Mouse (Mus musculus) MEL (cell line): ENCODE results near the gene Kctd11. TPM values are rescaled to one million over a fixed set of nuclear protein-coding genes. Genes with fewer than 3 reads are reported as not detected.

Source experiments
- DNase-seq: peaks from one replicate; pipeline ENCODE4 v3.0.0; 2011; ENCODE audit warnings: low read depth, low spot score
- H3K27ac ChIP-seq: 2 replicates; pipeline ENCODE4 v1.5.1; 2012; ENCODE audit warnings: low read depth, mild to moderate bottlenecking, control low read depth, low read length, moderate library complexity; ENCODE audit not compliant: control insufficient read depth
- H3K27me3 ChIP-seq, 2 experiments: fragments of 150-350 bp in 1 of 2; sonication (generic) in 1 of 2; 2 replicates each; pipeline ENCODE4 v1.6.1; 2012; ENCODE audit warnings: low read length in 2 of 2, mild to moderate bottlenecking in 2 of 2, improper control_type of control experiment in 1 of 2, moderate library complexity in 1 of 2; ENCODE audit not compliant: insufficient read depth in 2 of 2, control insufficient read depth in 1 of 2
- H3K36me3 ChIP-seq, 2 experiments: 2 replicates each; pipeline ENCODE4 v1.6.1; 2012 to 2014; ENCODE audit warnings: low read length in 2 of 2, improper control_type of control experiment in 1 of 2, inconsistent platforms in 1 of 2, mild to moderate bottlenecking in 1 of 2; ENCODE audit not compliant: insufficient read depth in 2 of 2, control insufficient read depth in 1 of 2
- H3K4me1 ChIP-seq, 2 experiments: fragments of 150-350 bp in 1 of 2; sonication (generic) in 1 of 2; 2 replicates each; pipeline ENCODE4 v1.6.1; 2012; ENCODE audit warnings: low read length in 2 of 2, improper control_type of control experiment in 1 of 2, mild to moderate bottlenecking in 1 of 2; ENCODE audit not compliant: insufficient read depth in 2 of 2, control insufficient read depth in 1 of 2
- H3K4me3 ChIP-seq, 2 experiments: fragments of 150-350 bp in 1 of 2; sonication (generic) in 1 of 2; 2 replicates each; pipeline ENCODE4 v1.5.1; 2012; ENCODE audit warnings: low read depth in 2 of 2, low read length in 2 of 2, mild to moderate bottlenecking in 2 of 2, moderate library complexity in 2 of 2, control low read depth in 1 of 2, improper control_type of control experiment in 1 of 2; ENCODE audit not compliant: control insufficient read depth in 1 of 2, insufficient read depth in 1 of 2
- H3K79me2 ChIP-seq: 2 replicates; pipeline ENCODE4 v1.6.1; 2012; ENCODE audit warnings: mild to moderate bottlenecking, low read length, moderate library complexity; ENCODE audit not compliant: control insufficient read depth, poor library complexity, insufficient read depth
- H3K9ac ChIP-seq: 2 replicates; pipeline ENCODE4 v1.6.1; 2012; ENCODE audit warnings: low read depth, mild to moderate bottlenecking, control low read depth, low read length, moderate library complexity; ENCODE audit not compliant: control insufficient read depth, poor library complexity, severe bottlenecking
- H3K9me3 ChIP-seq: fragments of 150-350 bp; sonication (generic); replicated peaks from 2 replicates; pipeline ENCODE4 v1.6.1; 2012; ENCODE audit warnings: mild to moderate bottlenecking, low read length, improper control_type of control experiment, moderate library complexity; ENCODE audit not compliant: insufficient read depth
- BHLHE40 ChIP-seq: IDR thresholded peaks from 2 replicates; pipeline ENCODE4 v1.6.1; 2012; ENCODE audit warnings: low read depth, mild to moderate bottlenecking, inconsistent platforms, low read length, improper control_type of control experiment, borderline replicate concordance
- CHD2 ChIP-seq: IDR thresholded peaks from 2 replicates; pipeline ENCODE4 v1.6.1; 2011; ENCODE audit warnings: low read length, improper control_type of control experiment
- CTCF ChIP-seq, 3 experiments: IDR thresholded peaks in 2 of 3; conservative IDR thresholded peaks in 1 of 3; 2 replicates each; pipeline ENCODE4 v1.5.1; 2011 to 2012; ENCODE audit warnings: low read length in 3 of 3, low read depth in 2 of 3, mild to moderate bottlenecking in 2 of 3, improper control_type of control experiment in 1 of 3, inconsistent platforms in 1 of 3, mixed read lengths in 1 of 3, moderate library complexity in 1 of 3; ENCODE audit not compliant: control insufficient read depth in 1 of 3, insufficient read depth in 1 of 3, poor library complexity in 1 of 3, severe bottlenecking in 1 of 3
- E2F4 ChIP-seq: IDR thresholded peaks from 2 replicates; pipeline ENCODE4 v1.6.1; 2011; ENCODE audit warnings: low read depth, low read length, improper control_type of control experiment, borderline replicate concordance
- ELF1 ChIP-seq: IDR thresholded peaks from 2 replicates; pipeline ENCODE4 v1.6.1; 2014; ENCODE audit warnings: low read depth, mild to moderate bottlenecking, inconsistent platforms, low read length, improper control_type of control experiment, moderate library complexity
- EP300 ChIP-seq, 2 experiments: IDR thresholded peaks; 2 replicates each; pipeline ENCODE4 v1.6.1; 2011; ENCODE audit warnings: improper control_type of control experiment in 2 of 2, low read length in 2 of 2, low read depth in 1 of 2, mild to moderate bottlenecking in 1 of 2
- GABPA ChIP-seq: IDR thresholded peaks from 2 replicates; pipeline ENCODE4 v1.6.1; 2012; ENCODE audit warnings: low read depth, mild to moderate bottlenecking, inconsistent platforms, low read length, improper control_type of control experiment, moderate library complexity
- GATA1 ChIP-seq: IDR thresholded peaks from 2 replicates; pipeline ENCODE4 v1.6.1; 2011; ENCODE audit warnings: low read depth, low read length, improper control_type of control experiment
- KAT2A ChIP-seq: conservative IDR thresholded peaks from 2 replicates; pipeline ENCODE4 v1.6.1; 2012; ENCODE audit warnings: low read depth, low read length, improper control_type of control experiment, inconsistent platforms
- MXI1 ChIP-seq: IDR thresholded peaks from 2 replicates; pipeline ENCODE4 v1.6.1; 2011; ENCODE audit warnings: mild to moderate bottlenecking, low read depth, low read length, improper control_type of control experiment
- MYB ChIP-seq: IDR thresholded peaks from 2 replicates; pipeline ENCODE4 v1.6.1; 2011; ENCODE audit warnings: mild to moderate bottlenecking, low read depth, low read length, improper control_type of control experiment
- MYC ChIP-seq: IDR thresholded peaks from 2 replicates; pipeline ENCODE4 v1.6.1; 2011; ENCODE audit warnings: low read depth, mild to moderate bottlenecking, low read length, improper control_type of control experiment, moderate library complexity
- POLR2A ChIP-seq, 2 experiments: IDR thresholded peaks; 2 replicates each; pipeline ENCODE4 v1.6.1; 2011 to 2012; ENCODE audit warnings: low read length in 2 of 2, mild to moderate bottlenecking in 2 of 2, control low read depth in 1 of 2, improper control_type of control experiment in 1 of 2, low read depth in 1 of 2, moderate library complexity in 1 of 2; ENCODE audit not compliant: control insufficient read depth in 1 of 2, insufficient read depth in 1 of 2, poor library complexity in 1 of 2
- POLR2AphosphoS2 ChIP-seq: IDR thresholded peaks from 2 replicates; pipeline ENCODE4 v1.6.1; 2011; ENCODE audit warnings: low read length, improper control_type of control experiment
- POLR2AphosphoS5 ChIP-seq: IDR thresholded peaks from 2 replicates; pipeline ENCODE4 v1.6.1; 2012; ENCODE audit warnings: low read depth, borderline replicate concordance, mild to moderate bottlenecking, inconsistent platforms, low read length, moderate library complexity, mixed read lengths
- RCOR1 ChIP-seq: IDR thresholded peaks from 2 replicates; pipeline ENCODE4 v1.6.1; 2012; ENCODE audit warnings: low read depth, mild to moderate bottlenecking, inconsistent platforms, low read length, improper control_type of control experiment
- SIN3A ChIP-seq: IDR thresholded peaks from 2 replicates; pipeline ENCODE4 v1.6.1; 2012; ENCODE audit warnings: low read length, improper control_type of control experiment, inconsistent platforms
- SMC3 ChIP-seq: IDR thresholded peaks from 2 replicates; pipeline ENCODE4 v1.6.1; 2011; ENCODE audit warnings: low read depth, low read length, improper control_type of control experiment
- TAL1 ChIP-seq: IDR thresholded peaks from 2 replicates; pipeline ENCODE4 v1.6.1; 2012; ENCODE audit warnings: mild to moderate bottlenecking, inconsistent platforms, low read length, moderate library complexity, mixed read lengths
- TCF12 ChIP-seq: IDR thresholded peaks from 2 replicates; pipeline ENCODE4 v1.6.1; 2014; ENCODE audit warnings: low read depth, mild to moderate bottlenecking, inconsistent platforms, low read length, improper control_type of control experiment, moderate library complexity
- USF2 ChIP-seq, 2 experiments: IDR thresholded peaks; 2 replicates each; pipeline ENCODE4 v1.6.1; 2011 to 2012; ENCODE audit warnings: improper control_type of control experiment in 2 of 2, low read length in 2 of 2, borderline replicate concordance in 1 of 2, inconsistent platforms in 1 of 2, low read depth in 1 of 2, mild to moderate bottlenecking in 1 of 2; ENCODE audit not compliant: insufficient read depth in 1 of 2
- ZC3H11A ChIP-seq: IDR thresholded peaks from 2 replicates; pipeline ENCODE4 v1.6.1; 2012; ENCODE audit warnings: low read depth, mild to moderate bottlenecking, inconsistent platforms, low read length, improper control_type of control experiment
- ZMIZ1 ChIP-seq: IDR thresholded peaks from 2 replicates; pipeline ENCODE4 v1.6.1; 2012; ENCODE audit warnings: low read depth, mild to moderate bottlenecking, inconsistent platforms, low read length, improper control_type of control experiment, moderate library complexity
- ZNF384 ChIP-seq: IDR thresholded peaks from 2 replicates; pipeline ENCODE4 v1.6.1; 2012; ENCODE audit warnings: low read depth, mild to moderate bottlenecking, inconsistent platforms, low read length, improper control_type of control experiment
- polyA plus RNA-seq, 2 experiments: library from polyadenylated mRNA; stranded (reverse) in 1 of 2; unstranded in 1 of 2; fragments of >175 nt in 1 of 2; fragments of >200 nt in 1 of 2; gene quantifications; 2 replicates each; pipeline versions ENCODE4 v1.2.1 to v1.2.4; 2012; ENCODE audit warnings: low replicate concordance in 2 of 2, low read depth in 1 of 2; ENCODE audit not compliant: insufficient read length in 2 of 2, insufficient read depth in 1 of 2, missing spikeins in 1 of 2
- total RNA-seq: library from RNA; depleted of rRNA; stranded (reverse); fragments of 300-350 nt; gene quantifications from 2 replicates; pipeline ENCODE4 v1.2.3, GENCODE M21; 2012

The Kctd11 gene
- total and polyA plus RNA-seq, 3 experiments: 0.19 to 0.49 TPM; not detected in 1

GRCm38 (mm10) chr11:69870289-69871069 lies 10.7 kb downstream of the Kctd11 start:
- no peaks in the 10 kb centered on the region for H3K9me3 ChIP-seq
- no peak overlapping the region for H3K27ac ChIP-seq
- H3K4me3 ChIP-seq: no peak overlapping the region
- H3K4me1 ChIP-seq: peaks cover 2 to 10% of the 10 kb centered on the region in 2 experiments; a peak in 3 of 4 replicates
- H3K79me2 ChIP-seq: no peaks in the 10 kb centered on the region
- no peaks in the 10 kb centered on the region; a peak in 1 of 4 replicates for H3K27me3 ChIP-seq
- DNase-seq: no peak
- H3K9ac ChIP-seq: no peak overlapping the region
- H3K36me3 ChIP-seq: peaks cover 0 to 4% of the 10 kb centered on the region in 2 experiments; a peak in 1 of 4 replicates
- TF ChIP-seq CHD2 (no peak), SIN3A (no peak), TAL1 (no peak), USF2 (IDR thresholded peaks at IDR 0.05; ENCODE audit: borderline replicate concordance in 1 of 2, insufficient read depth in 1 of 2, low read depth in 1 of 2, low read length in 2 of 2) (no peak), MYB (no peak), SMC3 (no peak), GABPA (no peak), TCF12 (no peak), MYC (no peak), MXI1 (no peak), GATA1 (no peak)

- Histone ChIP-seq H3K4me3 (no peak overlapping the region), H3K9me3 (no peaks in the 10 kb centered on the region), H3K9ac (no peak overlapping the region), H3K4me1 (peaks cover 2 to 17% of the 10 kb centered on the region in 2 experiments), H3K36me3 (peaks cover 0 to 4% of the 10 kb centered on the region in 2 experiments; a peak in 1 of 4 replicates), H3K79me2 (no peaks in the 10 kb centered on the region), H3K27me3 (no peaks in the 10 kb centered on the region; a peak in 1 of 4 replicates), H3K27ac (no peak overlapping the region)
- TF ChIP-seq BHLHE40: no peak
- TF ChIP-seq POLR2A (IDR thresholded peaks at IDR 0.05; ENCODE audit: control insufficient read depth in 1 of 2, insufficient read depth in 1 of 2, low read depth in 1 of 2, low read length in 2 of 2, poor library complexity in 1 of 2): no peak
- no peak for TF ChIP-seq POLR2AphosphoS5
- no peak for TF ChIP-seq CTCF (IDR thresholded peaks at IDR 0.05 in 2 of 3, conservative IDR thresholded peaks at IDR 0.05 in 1 of 3; ENCODE audit: control insufficient read depth in 1 of 3, insufficient read depth in 1 of 3, low read depth in 2 of 3, low read length in 3 of 3, poor library complexity in 1 of 3, severe bottlenecking in 1 of 3)
- TF ChIP-seq USF2 (IDR thresholded peaks at IDR 0.05; ENCODE audit: borderline replicate concordance in 1 of 2, insufficient read depth in 1 of 2, low read depth in 1 of 2, low read length in 2 of 2): no peak
- TF ChIP-seq E2F4: no peak
- TF ChIP-seq EP300 (IDR thresholded peaks at IDR 0.05; ENCODE audit: low read depth in 1 of 2, low read length in 2 of 2): peak; percentile 59 to 63; a peak in 3 of 4 replicates
- TF ChIP-seq ELF1: no peak
- TF ChIP-seq ZC3H11A: no peak
- TF ChIP-seq ZMIZ1: no peak
- TF ChIP-seq KAT2A: no peak
- no peak for TF ChIP-seq POLR2AphosphoS2
- TF ChIP-seq MYB: no peak
- TF ChIP-seq RCOR1: peak; percentile 64; the same call in 1 of the 2 replicates
- no peak for TF ChIP-seq TAL1
- TF ChIP-seq SIN3A: no peak
- TF ChIP-seq MXI1: no peak
- no peak for TF ChIP-seq CHD2
- TF ChIP-seq SMC3: no peak
- peak; percentile 74 for TF ChIP-seq GATA1
- TF ChIP-seq GABPA: no peak
- no peak for TF ChIP-seq ZNF384
- peak; percentile 61 for TF ChIP-seq TCF12
- DNase-seq: peak; percentile 41
These were observed 13.9 kb downstream of the Kctd11 start for GRCm38 (mm10) chr11:69867335-69867734.
